Mouse (Mus musculus) liver (tissue): ENCODE results near the gene Tmem63c.

Experiments
- DNase-seq: peaks from one replicate; pipeline ENCODE4 v3.0.0-alpha.2; 2020; ENCODE audit warnings: mixed read lengths

The Tmem63c gene

DNA sequence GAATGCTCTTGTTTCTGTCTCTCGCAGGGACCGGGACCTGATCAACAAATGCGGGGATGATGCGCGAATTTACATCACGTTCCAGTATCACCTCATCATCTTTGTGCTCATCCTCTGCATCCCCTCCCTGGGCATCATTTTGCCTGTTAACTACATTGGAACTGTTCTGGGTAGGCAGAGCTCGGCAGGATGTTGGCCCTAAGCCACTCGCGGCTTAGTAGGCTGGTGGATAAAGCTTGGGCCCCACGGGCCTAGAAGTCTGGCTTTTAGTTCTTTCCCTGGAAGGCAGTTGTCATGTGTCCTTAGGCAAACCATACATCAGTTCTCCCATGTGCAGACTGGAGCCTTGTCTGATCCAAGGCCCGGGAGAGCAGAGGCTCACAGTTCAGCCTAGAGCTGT lies 44.3 kb downstream of the Tmem63c start:
- no peak for DNase-seq

- DNase-seq = no peak
Observed at GRCm38 (mm10) chr12:87066429-87066828, 45.3 kb downstream of the Tmem63c start.

DNA sequence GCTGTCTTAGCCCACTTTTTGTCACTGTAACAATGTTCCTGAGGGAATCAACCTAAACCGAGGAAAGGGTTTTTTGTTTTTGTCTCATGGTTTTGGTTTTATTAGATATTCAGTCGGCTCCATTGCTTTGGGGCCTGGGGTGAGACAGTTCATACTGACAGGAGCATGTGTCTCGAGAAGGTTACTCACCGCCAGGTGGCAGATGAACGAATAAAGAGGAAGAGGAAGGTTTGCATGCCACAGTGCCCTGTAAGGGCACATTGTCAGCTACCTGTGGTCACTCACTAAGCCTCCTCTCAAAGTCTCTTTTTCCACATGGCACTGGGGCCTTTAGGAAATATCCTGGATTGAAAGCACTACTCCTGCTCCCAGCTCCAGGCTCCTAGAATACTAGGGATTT lies 49.4 kb downstream of the Tmem63c start:
- DNase-seq = no peak

- no peak for DNase-seq
Observed at GRCm38 (mm10) chr12:87076610-87077009, 55.5 kb downstream of the Tmem63c start.

DNA sequence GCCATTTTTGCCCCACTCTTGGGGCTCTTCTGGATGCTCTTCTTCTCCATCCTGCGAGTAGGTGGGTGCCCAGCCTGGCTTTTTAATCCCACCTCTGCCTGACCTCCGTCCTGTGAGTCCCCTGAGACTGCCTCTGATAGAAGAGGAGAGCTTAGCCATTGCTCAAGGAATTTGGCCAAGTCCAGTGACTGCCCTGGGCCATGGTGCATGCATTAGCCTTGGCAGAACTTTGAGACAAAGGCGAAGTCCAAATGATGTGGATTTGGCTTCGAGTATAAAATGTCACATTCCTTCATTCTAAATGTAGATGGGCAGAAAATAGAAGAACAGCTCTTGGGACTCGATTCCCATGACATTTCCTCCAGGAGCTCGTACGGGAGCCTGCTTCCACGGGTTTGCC lies 61.7 kb downstream of the Tmem63c start:
- DNase-seq = no peak

DNA sequence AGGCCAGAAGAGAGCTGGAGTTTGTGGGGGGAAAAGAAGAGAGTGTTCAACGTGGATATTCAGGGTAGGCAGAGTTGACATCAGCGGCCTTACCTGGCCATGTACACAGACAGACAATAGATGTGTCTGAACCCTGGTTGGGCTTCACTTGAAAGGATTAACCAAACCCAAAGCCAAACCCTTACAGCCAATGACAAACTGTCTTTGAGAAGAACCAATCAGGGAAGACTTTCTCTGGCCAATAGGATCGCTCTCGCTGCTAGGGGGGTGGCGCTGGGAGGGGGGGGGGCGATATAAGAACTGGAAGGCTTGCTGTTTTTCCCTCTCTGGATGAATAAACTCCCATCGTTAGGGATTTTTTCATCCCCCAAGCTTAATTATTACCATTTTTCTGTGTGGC lies 66.1 kb downstream of the Tmem63c start:
- no peak for DNase-seq

DNA sequence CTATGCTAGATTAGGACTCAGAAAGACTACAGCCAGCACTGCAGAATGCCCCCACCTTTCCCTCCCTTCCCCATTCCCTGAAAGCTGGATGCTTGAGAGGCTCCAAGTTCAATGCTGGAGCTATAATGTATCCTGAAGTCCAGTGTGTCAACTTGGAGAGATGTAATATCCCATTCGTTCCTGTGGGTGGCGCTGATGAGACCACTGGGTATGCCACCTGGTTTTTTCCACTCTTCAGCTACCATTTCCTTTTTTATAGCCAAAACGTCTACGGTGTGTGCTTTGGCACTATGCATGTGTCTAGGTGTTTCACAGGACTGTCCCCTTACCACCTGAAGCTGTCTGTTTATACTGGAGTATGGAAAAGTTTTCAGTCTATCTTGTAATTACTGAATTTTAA lies 67.2 kb downstream of the Tmem63c start:
- DNase-seq = peak; percentile 19

GRCm38 (mm10) chr12:87089255-87089654 lies 68.1 kb downstream of the Tmem63c start:
- no peak for DNase-seq

GRCm38 (mm10) chr12:87089701-87090100 lies 68.6 kb downstream of the Tmem63c start:
- no peak for DNase-seq

- no peak for DNase-seq
Observed at GRCm38 (mm10) chr12:87091916-87092315, 70.8 kb downstream of the Tmem63c start.

- no peak for DNase-seq
Observed at GRCm38 (mm10) chr12:87093249-87093648, 72.1 kb downstream of the Tmem63c start.

- DNase-seq = no peak
Observed at GRCm38 (mm10) chr12:87093671-87094070, 72.5 kb downstream of the Tmem63c start.

GRCm38 (mm10) chr12:87100331-87100730 lies 79.2 kb downstream of the Tmem63c start:
- DNase-seq = no peak

DNA sequence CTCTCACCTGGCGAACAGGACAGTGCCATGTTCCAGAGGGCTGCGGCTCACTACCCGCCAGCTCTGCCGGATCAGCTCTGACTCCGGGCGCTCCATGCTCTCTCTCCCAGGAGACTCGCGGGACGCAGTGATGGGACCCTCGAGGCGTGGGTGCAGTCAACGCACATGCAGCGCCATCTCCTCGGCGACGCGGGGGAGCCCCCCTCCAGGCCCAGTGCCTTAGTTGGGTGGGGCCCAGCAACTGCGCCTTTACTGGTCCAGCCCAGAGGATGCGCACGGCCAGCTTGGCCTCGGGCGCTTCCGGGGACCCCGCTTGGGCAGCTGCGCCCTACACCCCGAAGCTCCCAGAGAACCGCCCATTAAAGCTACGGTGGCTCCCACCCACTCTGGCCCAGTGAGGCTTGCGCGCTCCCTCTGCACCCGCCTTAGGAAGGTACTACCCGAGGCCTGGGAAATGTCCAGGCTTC lies 81.1 kb downstream of the Tmem63c start, which contains the start of gene Ngb:
TSS of gene Ngb (minus strand) at position 375 of the 467 bp plus-strand sequence.
- no peak for DNase-seq

- DNase-seq = no peak
Observed at GRCm38 (mm10) chr12:87103471-87103870, 82.3 kb downstream of the Tmem63c start.

GRCm38 (mm10) chr12:87104796-87105195 lies 83.7 kb downstream of the Tmem63c start:
- DNase-seq = no peak

DNA sequence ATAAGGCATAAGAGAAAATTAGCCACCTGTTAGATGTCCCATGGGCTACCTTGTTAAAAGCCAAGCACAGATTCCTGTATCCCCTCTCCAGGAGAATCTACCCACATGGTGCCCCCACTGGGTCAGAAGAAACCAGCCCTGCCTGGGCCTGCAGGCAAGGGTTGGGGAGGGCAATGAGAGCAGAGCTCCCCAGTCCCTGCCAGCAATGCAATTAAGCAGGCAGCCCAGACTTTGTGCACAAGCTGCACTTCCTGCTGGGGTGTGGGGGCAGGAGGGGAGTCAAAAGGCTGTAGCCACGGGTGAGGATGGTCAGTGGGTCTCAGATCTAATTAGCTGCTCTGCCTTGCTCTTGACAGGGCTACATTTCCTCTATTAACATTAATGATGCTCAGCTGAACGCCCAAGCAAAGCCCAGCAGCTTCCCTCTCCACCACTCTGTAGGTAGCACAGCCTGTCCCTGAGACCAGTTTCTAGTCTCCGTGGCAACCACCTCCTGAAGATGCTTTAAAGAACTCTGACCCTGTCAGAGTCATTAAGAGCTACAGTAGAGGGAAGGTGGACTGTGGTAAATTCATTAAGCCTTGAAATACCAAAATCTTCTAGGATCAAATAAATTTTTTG lies 86.3 kb downstream of the Tmem63c start:
- no peak for DNase-seq

DNA sequence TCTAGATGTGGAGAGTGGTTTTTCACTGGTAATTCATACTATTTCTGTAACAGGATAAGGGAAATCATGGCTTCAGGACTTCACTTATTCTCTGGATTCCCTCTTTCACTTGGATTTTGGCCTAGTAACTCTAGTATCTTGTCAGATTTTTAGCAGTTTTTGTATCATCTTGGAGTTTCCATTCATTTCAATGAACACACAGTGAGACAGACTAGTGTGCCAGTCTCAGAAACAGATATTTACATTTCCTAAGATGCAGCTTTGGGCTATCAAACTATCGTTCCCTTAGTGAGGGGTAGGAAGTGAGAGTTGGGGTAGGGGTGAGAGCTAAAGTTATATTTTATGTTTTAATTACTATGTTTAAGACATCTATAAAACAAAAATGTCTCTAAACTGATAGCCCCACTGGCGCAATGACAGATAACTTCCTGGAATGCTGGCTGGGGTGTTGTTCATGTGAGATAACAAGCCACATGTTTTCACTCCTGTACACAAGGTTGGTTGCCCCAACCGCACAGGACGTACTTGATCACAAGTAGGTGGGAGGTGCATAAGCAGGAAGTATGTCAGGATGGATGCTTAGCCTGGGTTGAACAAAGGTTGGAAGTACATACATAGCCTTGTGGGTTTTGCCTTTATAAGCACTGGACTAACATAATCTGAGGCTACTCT lies 100.9 kb downstream of the Tmem63c start:
- peak; percentile 63 for DNase-seq

- DNase-seq = no peak
Observed at GRCm38 (mm10) chr12:87127256-87127655, 106.1 kb downstream of the Tmem63c start.

DNA sequence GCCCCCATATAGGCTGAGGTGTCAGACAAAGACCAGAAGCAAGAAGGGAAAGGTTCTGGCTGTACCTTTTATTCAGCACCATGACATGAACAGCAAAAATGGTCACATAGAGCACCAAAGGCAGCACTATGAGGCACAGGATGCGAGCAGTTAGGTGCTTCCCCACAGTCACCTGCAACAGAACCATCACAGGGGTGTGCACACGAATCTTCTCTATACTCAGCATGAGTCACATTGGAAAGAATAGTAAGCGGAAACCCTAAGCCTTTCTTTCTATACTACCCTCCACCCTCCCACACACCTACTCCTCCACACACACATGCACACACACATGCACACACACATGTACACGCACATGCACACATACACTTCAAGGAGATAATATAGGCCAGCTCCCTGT lies 109.1 kb downstream of the Tmem63c start:
- DNase-seq = no peak

DNA sequence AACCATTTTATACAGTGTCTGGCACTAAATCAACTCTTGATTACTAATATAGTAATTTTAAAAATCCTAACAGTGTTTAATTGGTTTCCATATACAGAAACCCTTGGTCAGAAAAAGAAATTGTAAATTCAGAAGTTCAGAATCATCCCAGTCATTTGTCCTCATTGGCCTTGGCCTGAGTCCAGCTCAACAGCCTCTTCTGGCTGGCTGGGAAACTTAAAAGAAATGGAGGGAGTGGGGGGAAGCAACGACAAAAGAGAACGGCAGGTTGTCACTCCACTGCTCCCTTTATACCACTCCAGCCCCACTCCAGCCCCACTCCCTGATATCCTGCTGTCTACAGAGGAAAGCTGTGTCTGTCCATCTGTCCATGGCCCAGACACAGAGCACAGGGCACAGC lies 110.0 kb downstream of the Tmem63c start:
- no peak for DNase-seq

DNA sequence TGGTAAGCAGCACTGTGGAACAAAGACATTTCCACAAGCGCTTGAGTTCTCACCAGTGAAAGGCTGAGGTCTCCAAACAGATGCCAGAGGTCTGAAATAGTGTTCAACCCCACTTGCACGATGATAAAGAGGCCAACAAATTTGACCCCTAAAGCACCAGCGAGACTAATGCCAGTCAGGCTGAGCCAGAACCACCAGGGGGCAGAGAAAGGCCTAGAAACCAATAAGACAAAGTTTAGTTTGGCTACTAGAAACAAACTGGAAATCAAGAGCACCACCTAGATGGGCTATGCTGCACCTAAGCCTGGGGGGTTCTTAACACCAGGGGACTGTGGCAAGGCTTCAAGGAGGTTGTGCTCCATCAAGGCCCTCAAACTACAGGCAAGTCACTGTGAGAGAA lies 110.5 kb downstream of the Tmem63c start:
- DNase-seq = peak; percentile 36

DNA sequence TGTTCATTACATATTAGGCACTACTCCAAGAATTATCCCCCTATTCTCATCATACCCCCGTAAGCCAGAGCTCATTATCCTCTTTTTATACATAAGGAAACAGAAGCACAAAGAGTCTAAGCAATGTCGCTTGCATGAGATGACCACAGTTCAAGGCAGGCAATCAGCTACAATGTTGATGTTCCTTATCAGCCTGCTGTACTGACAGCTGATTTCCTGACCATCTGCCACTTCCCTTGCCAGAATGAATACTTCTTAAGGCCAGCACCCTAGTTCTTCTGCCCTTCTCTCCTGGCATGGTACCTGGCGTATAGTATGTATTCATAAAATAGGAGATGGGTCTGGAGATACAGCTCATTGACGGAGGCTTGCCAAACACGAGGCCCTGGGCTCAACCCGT lies 111.1 kb downstream of the Tmem63c start:
- no peak for DNase-seq

DNA sequence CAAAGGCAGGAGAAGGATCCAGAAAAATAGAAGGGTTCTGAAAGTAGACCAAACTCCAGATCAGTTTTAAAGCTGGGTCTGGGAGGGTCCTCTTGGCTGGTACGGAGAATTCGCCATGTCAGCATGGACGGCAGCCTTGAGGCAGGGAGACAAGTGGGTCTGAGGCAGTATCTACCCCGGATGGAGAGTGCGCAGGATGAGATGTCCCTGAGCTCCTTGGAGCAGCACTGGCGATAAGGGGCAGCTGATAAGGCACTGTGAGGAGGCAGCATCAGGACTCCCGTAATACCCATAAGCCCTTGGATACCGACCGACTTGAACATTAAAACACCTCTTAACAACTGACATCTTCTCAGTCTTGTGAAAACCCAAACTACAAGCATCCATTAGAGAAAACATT lies 111.6 kb downstream of the Tmem63c start:
- peak; percentile 13 for DNase-seq
